Comparison of ENCODE assay signal across 7 mouse cellular contexts in the genomic region with DNA sequence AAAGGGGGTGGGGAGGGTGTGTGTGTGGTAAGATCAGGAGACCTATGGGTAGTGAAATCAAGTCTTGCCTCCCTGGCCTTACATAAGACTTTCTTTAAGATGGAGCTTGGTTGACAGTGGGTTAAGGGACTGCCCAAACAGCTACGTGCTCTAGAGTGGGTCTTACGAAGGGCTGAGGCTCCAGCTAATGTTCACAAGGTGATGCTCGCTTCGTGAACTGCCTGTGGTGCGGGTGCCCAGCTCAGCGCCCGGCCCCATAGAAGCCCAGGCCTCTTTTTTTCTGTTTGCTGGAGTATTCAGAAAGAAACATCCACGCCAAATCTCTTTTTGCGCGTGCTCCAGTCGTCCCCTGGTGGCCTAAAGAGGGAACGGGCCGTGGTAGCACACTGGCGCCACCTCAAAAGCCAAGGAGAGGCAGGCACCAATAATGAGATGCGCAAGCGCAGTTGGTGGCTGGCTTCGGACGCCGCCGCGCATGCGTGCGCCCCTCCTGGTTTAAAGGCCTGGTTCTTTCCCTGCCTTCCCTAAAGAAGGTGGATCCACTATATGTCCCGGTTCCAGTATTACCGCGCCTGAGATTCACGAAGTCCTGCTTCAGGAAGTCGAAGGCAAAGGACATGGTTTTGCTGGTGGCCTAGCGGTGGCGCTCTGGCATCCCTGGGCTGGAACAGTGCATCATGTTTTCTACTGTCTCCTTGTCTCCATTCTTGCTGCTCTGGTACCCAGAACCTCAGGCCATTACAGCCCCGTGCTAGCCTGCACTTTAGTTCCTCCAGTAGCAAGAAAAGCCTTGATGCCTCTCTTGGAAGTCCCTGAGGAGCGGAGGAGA. TPM values are rescaled to one million over a fixed set of nuclear protein-coding genes. Genes with fewer than 3 reads are reported as not detected.
A peak's percentile ranks its signal among the peaks of the same experiment; 100 is the strongest.
DNase-seq lines count a peak whose midpoint lies in the region; ATAC-seq and TF ChIP-seq lines count a peak whose summit lies in the region.

No protein-coding gene starts in this region.

- peaks cover 6% of the 10 kb centered on the region; the same call in 1 of the 2 replicates for H3K4me1 ChIP-seq in embryonic facial prominence, embryonic 14.5 days (ENCODE audit: control insufficient read depth, insufficient read depth, low read length)
- peaks cover 4% of the 10 kb centered on the region for H3K4me1 ChIP-seq in heart, adult 2 months (ENCODE audit: control insufficient read depth, insufficient read depth, low read length)
- no peaks in the 10 kb centered on the region for H3K4me1 ChIP-seq in kidney, adult 2 months (ENCODE audit: control insufficient read depth, insufficient read depth, low read length)
- no peaks in the 10 kb centered on the region for H3K4me1 ChIP-seq in limb, embryonic 11.5 days (ENCODE audit: control insufficient read depth, insufficient read depth, low read length)
- H3K4me1 ChIP-seq in midbrain, embryonic 13.5 days (replicated peaks), result peaks cover 14% of the 10 kb centered on the region

- peak; percentile 75 for TF ChIP-seq POLR2A in heart, adult 2 months (IDR thresholded peaks at IDR 0.05; ENCODE audit: insufficient read depth, low read depth, low read length)
- no peak for TF ChIP-seq POLR2A in kidney, adult 2 months (IDR thresholded peaks at IDR 0.05; ENCODE audit: low read depth, low read length)

- TF ChIP-seq EP300 in heart, adult 2 months (IDR thresholded peaks at IDR 0.05; ENCODE audit: insufficient read depth, low read depth, low read length), result peak; percentile 96

- ATAC-seq in embryonic facial prominence, embryonic 14.5 days (ENCODE audit: low read depth), result peak; percentile 92
- ATAC-seq in limb, embryonic 11.5 days (ENCODE audit: insufficient number of reproducible peaks, low FRiP score, low TSS enrichment, low read depth), result peak; percentile 64; the same call in 1 of the 2 replicates
- peak; percentile 88 for ATAC-seq in midbrain, embryonic 13.5 days

- H3K27me3 ChIP-seq in embryonic facial prominence, embryonic 14.5 days (replicated peaks; ENCODE audit: control insufficient read depth, insufficient read depth, low read length), result no peaks in the 10 kb centered on the region
- H3K27me3 ChIP-seq in heart, adult 2 months (ENCODE audit: control insufficient read depth, insufficient read depth, low read length), result no peaks in the 10 kb centered on the region
- H3K27me3 ChIP-seq in kidney, adult 2 months (replicated peaks; ENCODE audit: control insufficient read depth, insufficient read depth, low read length), result no peaks in the 10 kb centered on the region
- no peaks in the 10 kb centered on the region for H3K27me3 ChIP-seq in limb, embryonic 11.5 days (ENCODE audit: control insufficient read depth, insufficient read depth, low read length)
- no peaks in the 10 kb centered on the region for H3K27me3 ChIP-seq in midbrain, embryonic 13.5 days

- 9% methylated on average over 32 of the region's 32 CpGs for WGBS in embryonic facial prominence, embryonic 14.5 days
- 13% methylated on average over 32 of the region's 32 CpGs for WGBS in heart, adult 2 months
- 11% methylated on average over 32 of the region's 32 CpGs for WGBS in kidney, adult 2 months
- WGBS in limb, embryonic 11.5 days, result 10% methylated on average over 32 of the region's 32 CpGs
- 11% methylated on average over 32 of the region's 32 CpGs for WGBS in midbrain, embryonic 13.5 days

- intact Hi-C loops in heart, adult 2 months (cut with DNase I), result loop anchor here (5.0 to 10.0 kb wide), 3 partner anchors 194 to 341 kb away; partner anchors contain the start of genes Copg1 and Hmces

- peak overlapping the region; percentile 63 for H3K27ac ChIP-seq in embryonic facial prominence, embryonic 14.5 days (replicated peaks; ENCODE audit: low read depth, low read length)
- H3K27ac ChIP-seq in heart, adult 2 months, result peak overlapping the region; percentile 17; the same call in 1 of the 2 replicates
- H3K27ac ChIP-seq in kidney, adult 2 months (ENCODE audit: insufficient read depth, low read depth, low read length), result no peak overlapping the region
- H3K27ac ChIP-seq in limb, embryonic 11.5 days (replicated peaks; ENCODE audit: low read depth, low read length), result peak overlapping the region; percentile 0; the same call in 1 of the 2 replicates
- H3K27ac ChIP-seq in midbrain, embryonic 13.5 days, result peak overlapping the region; percentile 79

- peak; percentile 77 to 78 for DNase-seq in adrenal gland, postnatal 4 days (ENCODE audit: low spot score in 2 of 2)
- DNase-seq in embryonic facial prominence, embryonic 14.5 days (ENCODE audit: low spot score), result peak; percentile 95
- peak; percentile 85 to 90 for DNase-seq in heart, adult 2 months
- DNase-seq in kidney, adult 2 months, result peak; percentile 93
- peak; percentile 94 for DNase-seq in limb, embryonic 11.5 days (ENCODE audit: low spot score)
- DNase-seq in spleen, adult 12 weeks (ENCODE audit: low spot score), result peak; percentile 75

- no peaks in the 10 kb centered on the region for H3K9me3 ChIP-seq in embryonic facial prominence, embryonic 14.5 days (ENCODE audit: control insufficient read depth, low read length)
- no peaks in the 10 kb centered on the region for H3K9me3 ChIP-seq in limb, embryonic 11.5 days (ENCODE audit: control insufficient read depth, low read length)
- H3K9me3 ChIP-seq in midbrain, embryonic 13.5 days, result no peaks in the 10 kb centered on the region

- H3K9ac ChIP-seq in embryonic facial prominence, embryonic 14.5 days (ENCODE audit: low read depth, low read length), result peak overlapping the region; percentile 55
- H3K9ac ChIP-seq in heart, adult 2 months (ENCODE audit: low read depth, low read length), result peak overlapping the region; percentile 53
- peak overlapping the region; percentile 56 for H3K9ac ChIP-seq in limb, embryonic 11.5 days (ENCODE audit: low read length)
- H3K9ac ChIP-seq in midbrain, embryonic 13.5 days (replicated peaks), result peak overlapping the region; percentile 60

- no peaks in the 10 kb centered on the region for H3K79me2 ChIP-seq in heart, adult 2 months (replicated peaks; ENCODE audit: control insufficient read depth, insufficient read depth, low read length)

- H3K4me3 ChIP-seq in embryonic facial prominence, embryonic 14.5 days (ENCODE audit: low read depth, low read length), result peak overlapping the region; percentile 22
- peak overlapping the region; percentile 25; the same call in 1 of the 2 replicates for H3K4me3 ChIP-seq in heart, adult 2 months
- peak overlapping the region; percentile 42 for H3K4me3 ChIP-seq in kidney, adult 2 months (ENCODE audit: insufficient read depth, low read depth, low read length)
- H3K4me3 ChIP-seq in limb, embryonic 11.5 days (ENCODE audit: low read depth, low read length), result no peak overlapping the region
- peak overlapping the region; percentile 18 for H3K4me3 ChIP-seq in midbrain, embryonic 13.5 days (replicated peaks)

- H3K4me2 ChIP-seq in embryonic facial prominence, embryonic 14.5 days (ENCODE audit: low read depth, low read length), result peak overlapping the region; percentile 50
- peak overlapping the region; percentile 36 for H3K4me2 ChIP-seq in limb, embryonic 11.5 days (ENCODE audit: low read depth, severe bottlenecking)
- H3K4me2 ChIP-seq in midbrain, embryonic 13.5 days (replicated peaks), result peak overlapping the region; percentile 44

- TF ChIP-seq CTCF in heart, adult 2 months (IDR thresholded peaks at IDR 0.05), result peak; percentile 94
- TF ChIP-seq CTCF in kidney, adult 2 months (conservative IDR thresholded peaks at IDR 0.05; ENCODE audit: insufficient read depth, insufficient read length, low read depth, low read length), result peak; percentile 95

- H3K36me3 ChIP-seq in embryonic facial prominence, embryonic 14.5 days (ENCODE audit: control insufficient read depth, insufficient read depth, low read length), result peaks cover 40% of the 10 kb centered on the region
- H3K36me3 ChIP-seq in heart, adult 2 months (ENCODE audit: control insufficient read depth, insufficient read depth, low read length), result no peaks in the 10 kb centered on the region
- H3K36me3 ChIP-seq in kidney, adult 2 months (ENCODE audit: control insufficient read depth, insufficient read depth, low read length), result peaks cover 2% of the 10 kb centered on the region; the same call in 1 of the 2 replicates
- H3K36me3 ChIP-seq in limb, embryonic 11.5 days (ENCODE audit: control insufficient read depth, insufficient read depth, low read length), result peaks cover 22% of the 10 kb centered on the region
- H3K36me3 ChIP-seq in midbrain, embryonic 13.5 days, result peaks cover 38% of the 10 kb centered on the region

RNA-seq across cellular contexts. Expression of gene Rpn1, which starts 21.7 kb away (rescaled TPM):
- 100 to 1,000 TPM; 212 to 219 TPM for total RNA-seq in adrenal gland, postnatal 4 days (2021)
- polyA plus RNA-seq in embryonic facial prominence, embryonic 14.5 days (2014; fragmentation: Nextera tagmentation; extraction: Ambion mirVana), result 391 and 414 TPM in 2 replicates
- 100 to 1,000 TPM; 107 to 114 TPM for total RNA-seq in heart, adult 2 months (2021)
- polyA plus RNA-seq in heart, adult 2 months (2012; rRNA removed), result 67.7 and 131 TPM in 2 replicates
- polyA plus RNA-seq in kidney, adult 2 months (2012; rRNA removed), result 161 and 188 TPM in 2 replicates
- 332 and 352 TPM in 2 replicates for polyA plus RNA-seq in limb, embryonic 11.5 days (2014; fragmentation: Nextera tagmentation; extraction: Ambion mirVana)
- 257 TPM in 2 replicates for polyA plus RNA-seq in midbrain, embryonic 13.5 days (2015; fragmentation: Nextera tagmentation; extraction: Ambion mirVana)
